Mouse (Mus musculus) B cell, adult (primary cell): ENCODE results near the gene Rapgef3. TPM values are rescaled to one million over a fixed set of nuclear protein-coding genes. Genes with fewer than 3 reads are reported as not detected.

Experiments
- total RNA-seq: library from RNA; stranded (reverse); gene quantifications from 4 replicates; pipeline ENCODE4 v1.2.4, GENCODE M21; 2023; ENCODE audit not compliant: inconsistent age

Rapgef3 gene
- total RNA-seq: 2.9 to 8.3 TPM (median 7.4 TPM) in 4 replicates

GRCm38 (mm10) chr15:97767280-97768186 lies at the start of gene Rapgef3:
Rapgef3 (minus strand) TSS chr15:97767972.

GRCm38 (mm10) chr15:97778311-97779098 lies 10.7 kb upstream of the Rapgef3 start, which contains the start of gene Slc48a1:
Slc48a1 (plus strand) TSS chr15:97778520.

DNA sequence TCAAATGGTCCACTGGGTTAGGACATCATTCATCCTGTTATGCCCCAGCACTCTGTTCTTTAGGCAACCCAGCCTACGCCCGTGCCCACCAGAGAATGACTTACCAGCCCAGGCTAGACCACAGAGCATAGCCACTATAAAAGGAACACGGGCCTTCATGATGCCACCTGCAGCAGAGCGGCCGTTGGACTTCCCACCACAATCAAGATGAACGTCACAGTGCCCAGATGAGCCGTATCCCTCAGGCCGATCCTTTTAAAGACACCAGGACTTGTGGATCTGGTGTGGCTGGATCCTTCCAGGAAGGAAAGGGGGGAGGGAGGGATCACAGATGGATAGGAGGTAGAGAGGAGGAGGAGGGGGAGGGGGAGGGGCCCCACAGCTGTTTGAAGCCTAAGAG lies 36.7 kb downstream of the Rapgef3 start, which contains the start of gene Endou:
Gene Endou (minus strand): TSS at position 229 of the 400 bp plus-strand sequence.

DNA sequence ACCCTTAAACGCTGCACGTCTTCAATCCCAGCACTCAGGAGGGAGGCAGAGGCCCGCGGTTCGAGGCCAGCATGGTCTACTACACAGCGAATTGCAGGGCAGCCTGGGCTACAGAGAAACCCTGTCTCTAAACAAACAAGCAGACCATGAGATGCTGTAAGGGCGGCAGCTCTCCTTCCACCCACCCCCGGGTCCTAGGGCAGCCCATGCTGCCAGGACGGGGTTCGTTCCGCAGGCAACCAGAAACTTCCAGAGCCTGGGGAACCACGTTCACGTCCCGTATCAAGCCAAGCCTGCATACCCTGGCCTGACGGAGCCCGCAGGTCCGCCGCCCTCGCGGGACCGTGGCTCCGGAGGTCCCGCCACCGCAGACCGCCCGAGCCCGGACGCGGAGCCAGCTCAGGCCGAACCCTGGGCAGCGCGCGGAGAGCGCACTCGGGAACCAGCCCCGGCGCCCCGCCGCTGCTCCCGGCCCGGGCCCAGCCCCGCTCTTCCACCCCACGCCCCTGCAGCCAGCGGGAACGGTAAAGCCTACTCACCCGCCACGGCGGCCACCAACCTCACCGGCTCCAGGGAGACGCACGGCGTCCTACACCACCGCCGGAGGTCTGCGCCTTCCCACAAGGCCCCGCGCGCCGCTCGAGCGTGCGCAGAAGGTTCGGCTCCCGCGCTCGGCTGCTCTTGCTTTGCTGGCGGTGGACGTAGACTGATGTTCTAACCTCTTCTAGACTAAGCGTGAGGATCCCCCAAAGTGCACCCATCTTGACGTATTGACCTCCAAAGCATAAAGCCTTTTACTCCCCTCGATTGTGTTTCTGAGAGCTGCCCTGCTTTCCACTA lies 62.3 kb downstream of the Rapgef3 start, which contains the start of gene Rpap3:
Gene Rpap3 (minus strand): TSS at position 615 of the 840 bp plus-strand sequence.

Other genes starting within 250 kb of the Rapgef3 start
- gene Rpap3, start 62.1 kb downstream of the Rapgef3 start, total RNA-seq: 14.6 to 19.1 TPM (median 16.5 TPM) in 4 replicates
- gene Endou, start 36.6 kb downstream of the Rapgef3 start, total RNA-seq: 5.3 to 6.8 TPM (median 6.7 TPM) in 4 replicates
- gene Slc48a1, start 10.5 kb upstream of the Rapgef3 start, total RNA-seq: 20.5 to 24.5 TPM (median 21.4 TPM) in 4 replicates
- gene Hdac7, start 76.5 kb upstream of the Rapgef3 start, total RNA-seq: 128 to 144 TPM (median 132 TPM) in 4 replicates
- 0.48 to 0.96 TPM (median 0.72 TPM) in 4 replicates for gene Vdr, start 142.7 kb upstream of the Rapgef3 start, total RNA-seq
- gene Tmem106c, start 196.2 kb upstream of the Rapgef3 start, total RNA-seq: 14.7 to 23.0 TPM (median 20.4 TPM) in 4 replicates
- gene Col2a1, start 236.7 kb upstream of the Rapgef3 start, total RNA-seq: 0.39 to 0.48 TPM in 2 of 4 replicates, not detected in the others